Mouse (Mus musculus) megakaryocyte, embryonic 14.5 days (primary cell): ENCODE measurements at regions not wholly inside any gene's neighbourhood (a gene's known extent, or its start where the extent isn't known, plus 50 kb on each side); places are given as distances from the start of the nearest gene placed in this dataset.

ENCODE experiments used
- FLI1 ChIP-seq: IDR thresholded peaks from 2 replicates; pipeline ENCODE4 v1.6.1; 2012; ENCODE audit warnings: low read length, inconsistent platforms, mixed read lengths
- GATA1 ChIP-seq: IDR thresholded peaks from 3 replicates; pipeline ENCODE4 v1.6.1; 2012; ENCODE audit warnings: mixed read lengths, low read length, inconsistent platforms, borderline replicate concordance

DNA sequence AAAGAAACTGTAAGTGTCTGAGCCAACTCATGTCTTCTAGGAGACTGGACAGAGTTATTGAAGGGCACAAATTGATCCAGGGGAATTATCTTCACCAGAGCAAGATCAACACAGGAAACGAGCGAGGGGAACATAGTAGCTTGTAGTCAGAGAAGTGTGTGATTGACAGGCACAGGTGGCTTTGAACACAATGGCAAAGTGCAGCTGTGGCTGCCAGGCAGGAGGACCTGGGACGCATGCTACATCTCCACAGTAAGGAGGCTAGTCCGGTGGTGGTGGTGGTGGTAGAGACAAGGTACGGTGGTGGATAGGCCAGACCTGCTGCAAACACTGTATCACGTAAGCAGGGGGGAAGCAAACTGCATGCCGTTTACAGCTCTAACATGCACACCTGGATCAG, 240.4 kb upstream of the Map3k7 start:
- TF ChIP-seq GATA1 (no peak), FLI1 (no peak)
